Mouse (Mus musculus): ENCODE measurements around the gene Mrps18c.

DNA sequence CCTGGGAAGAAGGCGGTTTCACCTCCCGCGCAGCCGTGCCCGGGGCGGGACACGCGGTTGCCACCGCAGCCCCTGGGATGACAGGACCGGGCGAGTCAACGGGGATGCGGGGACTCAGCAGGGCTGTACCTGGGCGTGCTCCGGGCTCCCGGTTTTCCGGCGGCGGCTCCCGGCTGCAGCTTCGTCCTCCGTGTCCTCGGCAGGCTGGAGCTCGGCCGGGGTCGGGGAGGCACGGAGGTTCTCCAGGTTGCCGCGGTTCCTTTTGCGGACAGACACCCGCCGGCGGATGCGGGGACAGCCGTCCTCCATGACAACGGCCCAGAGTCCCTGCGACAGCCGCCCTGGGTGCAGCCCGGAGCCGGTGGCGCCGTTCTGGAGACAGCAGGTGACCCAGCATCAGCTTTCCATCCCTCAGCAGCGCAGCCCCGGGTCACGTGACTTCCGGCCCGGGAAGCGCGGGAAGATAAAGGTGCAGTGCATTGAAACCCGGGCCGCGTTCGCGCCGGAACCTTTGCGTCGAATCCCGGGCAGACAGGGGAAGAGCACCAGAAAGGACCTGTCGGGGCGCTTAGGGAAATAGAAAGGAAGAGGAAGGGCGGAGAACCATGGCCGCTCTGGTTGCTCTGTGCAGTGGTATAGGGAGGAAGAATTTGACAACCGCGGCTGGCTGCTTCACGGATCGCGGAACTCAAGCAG lies at the start of gene Mrps18c, which contains the start of gene Helq:
- TF ChIP-seq CTCF (IDR thresholded peaks at IDR 0.05; ENCODE audit: low read depth, low read length) (no peak), POLR2A (IDR thresholded peaks at IDR 0.05; ENCODE audit: insufficient read depth, low read length) (peak; percentile 41), EP300 (IDR thresholded peaks at IDR 0.05; ENCODE audit: insufficient read depth, low read depth, low read length) (peak; percentile 70; the same call in 1 of the 2 replicates)
